Mouse (Mus musculus) limb, embryonic 10.5 days (tissue): ENCODE measurements at regions not wholly inside any gene's neighbourhood (a gene's known extent, or its start where the extent isn't known, plus 50 kb on each side); places are given as distances from the start of the nearest gene placed in this dataset.

Experiments used
- DNase-seq: peaks from one replicate; pipeline ENCODE4 v3.0.0-alpha.2; 2017; ENCODE audit warnings: low spot score
- H3K27ac ChIP-seq: fragments of 300-500 bp; sonication (generic); 2 replicates; pipeline ENCODE4 v1.5.1; 2016; ENCODE audit warnings: mild to moderate bottlenecking
- H3K27me3 ChIP-seq: fragments of 300-500 bp; sonication (generic); 2 replicates; pipeline ENCODE4 v1.6.1; 2016; ENCODE audit warnings: low read depth, mild to moderate bottlenecking; ENCODE audit not compliant: poor library complexity, severe bottlenecking
- H3K36me3 ChIP-seq: fragments of 300-500 bp; sonication (generic); 2 replicates; pipeline ENCODE4 v1.6.1; 2016; ENCODE audit warnings: mild to moderate bottlenecking, moderate library complexity
- H3K4me1 ChIP-seq: fragments of 300-500 bp; sonication (generic); 2 replicates; pipeline ENCODE4 v1.6.1; 2016
- H3K4me3 ChIP-seq: fragments of 300-500 bp; sonication (generic); 2 replicates; pipeline ENCODE4 v1.5.1; 2016; ENCODE audit warnings: mild to moderate bottlenecking, moderate library complexity
- H3K9me3 ChIP-seq: fragments of 300-500 bp; sonication (generic); replicated peaks from 2 replicates; pipeline ENCODE4 v1.6.1; 2016; ENCODE audit warnings: mild to moderate bottlenecking
- WGBS: fragments of 180-500 bp; shearing (Covaris S2); methylation state at CpG from one replicate; pipeline ENCODE4 v1.1.7; 2016; 5-methylcytosine and 5-hydroxymethylcytosine counted together

- no peak overlapping the region for H3K4me3 ChIP-seq
- 80% methylated on average over 1 of the region's 1 CpGs for WGBS
Observed at GRCm38 (mm10) chr13:37195857-37196256, 145.8 kb upstream of the F13a1 start.

GRCm38 (mm10) chr13:37181169-37181787, 131.2 kb upstream of the F13a1 start:
- H3K9me3 ChIP-seq = no peaks in the 10 kb centered on the region
- no peaks in the 10 kb centered on the region for H3K4me1 ChIP-seq
- no peak overlapping the region for H3K27ac ChIP-seq
- no peaks in the 10 kb centered on the region for H3K36me3 ChIP-seq
- no peak for DNase-seq
- WGBS = 71% methylated on average over 9 of the region's 9 CpGs
- H3K27me3 ChIP-seq = no peaks in the 10 kb centered on the region
- no peak overlapping the region for H3K4me3 ChIP-seq

More at GRCm38 (mm10) chr13:37195857-37196256, 145.8 kb upstream of the F13a1 start:
- no peaks in the 10 kb centered on the region for H3K36me3 ChIP-seq
- DNase-seq = no peak
- no peaks in the 10 kb centered on the region for H3K9me3 ChIP-seq
- H3K4me1 ChIP-seq = no peaks in the 10 kb centered on the region
- H3K27me3 ChIP-seq = no peaks in the 10 kb centered on the region
- H3K27ac ChIP-seq = no peak overlapping the region

GRCm38 (mm10) chr13:37176526-37176925, 126.5 kb upstream of the F13a1 start:
- H3K27ac ChIP-seq = no peak overlapping the region
- H3K4me3 ChIP-seq = no peak overlapping the region
- 83% methylated on average over 1 of the region's 1 CpGs for whole genome bisulfite sequencing
- no peaks in the 10 kb centered on the region for H3K36me3 ChIP-seq
- H3K27me3 ChIP-seq = no peaks in the 10 kb centered on the region
- H3K4me1 ChIP-seq = no peaks in the 10 kb centered on the region
- no peak for DNase-seq
- H3K9me3 ChIP-seq = no peaks in the 10 kb centered on the region

GRCm38 (mm10) chr13:37175997-37176396, 126.0 kb upstream of the F13a1 start:
- H3K27me3 ChIP-seq = no peaks in the 10 kb centered on the region
- H3K27ac ChIP-seq = no peak overlapping the region
- no peak overlapping the region for H3K4me3 ChIP-seq
- no peaks in the 10 kb centered on the region for H3K9me3 ChIP-seq
- no peaks in the 10 kb centered on the region for H3K36me3 ChIP-seq
- 91% methylated on average over 8 of the region's 8 CpGs for WGBS
- DNase-seq = no peak
- H3K4me1 ChIP-seq = no peaks in the 10 kb centered on the region

- H3K4me1 ChIP-seq = no peaks in the 10 kb centered on the region
- 87% methylated on average over 4 of the region's 4 CpGs for WGBS
- no peaks in the 10 kb centered on the region for H3K9me3 ChIP-seq
- no peak for DNase-seq
- H3K4me3 ChIP-seq = no peak overlapping the region
- no peak overlapping the region for H3K27ac ChIP-seq
- no peaks in the 10 kb centered on the region for H3K27me3 ChIP-seq
- no peaks in the 10 kb centered on the region for H3K36me3 ChIP-seq
Observed at GRCm38 (mm10) chr13:37158831-37159522, 108.9 kb upstream of the F13a1 start.

- WGBS = 92% methylated on average over 3 of the region's 3 CpGs
- H3K36me3 ChIP-seq = no peaks in the 10 kb centered on the region
- no peak overlapping the region for H3K4me3 ChIP-seq
- no peak overlapping the region for H3K27ac ChIP-seq
- DNase-seq = no peak
- no peaks in the 10 kb centered on the region for H3K27me3 ChIP-seq
- H3K9me3 ChIP-seq = no peaks in the 10 kb centered on the region
- no peaks in the 10 kb centered on the region for H3K4me1 ChIP-seq
Observed at GRCm38 (mm10) chr13:37157808-37158207, 107.8 kb upstream of the F13a1 start.

GRCm38 (mm10) chr13:37151835-37152516, 101.9 kb upstream of the F13a1 start:
- WGBS = 83% methylated on average over 4 of the region's 4 CpGs
- Histone ChIP-seq H3K27ac (no peak overlapping the region), H3K4me1 (peaks cover 7% of the 10 kb centered on the region; the same call in 1 of the 2 replicates), H3K4me3 (no peak overlapping the region), H3K9me3 (no peaks in the 10 kb centered on the region), H3K27me3 (no peaks in the 10 kb centered on the region), H3K36me3 (no peaks in the 10 kb centered on the region)
- no peak for DNase-seq

- H3K27me3 ChIP-seq = no peaks in the 10 kb centered on the region
- no peak for DNase-seq
- H3K4me3 ChIP-seq = no peak overlapping the region
- whole genome bisulfite sequencing = 90% methylated on average over 1 of the region's 1 CpGs
- H3K9me3 ChIP-seq = no peaks in the 10 kb centered on the region
- peaks cover 7% of the 10 kb centered on the region; the same call in 1 of the 2 replicates for H3K4me1 ChIP-seq
- H3K27ac ChIP-seq = no peak overlapping the region
- H3K36me3 ChIP-seq = no peaks in the 10 kb centered on the region
Observed at GRCm38 (mm10) chr13:37149961-37150360, 99.9 kb upstream of the F13a1 start.

- 91% methylated on average over 3 of the region's 3 CpGs for WGBS
- DNase-seq = no peak
Observed at GRCm38 (mm10) chr13:37149066-37149781, 99.2 kb upstream of the F13a1 start.

GRCm38 (mm10) chr13:37148627-37149026, 98.6 kb upstream of the F13a1 start:
- Histone ChIP-seq H3K27ac (no peak overlapping the region), H3K4me3 (no peak overlapping the region), H3K36me3 (no peaks in the 10 kb centered on the region), H3K27me3 (no peaks in the 10 kb centered on the region), H3K9me3 (no peaks in the 10 kb centered on the region), H3K4me1 (peaks cover 7% of the 10 kb centered on the region; the same call in 1 of the 2 replicates)
- 82% methylated on average over 1 of the region's 1 CpGs for WGBS
- DNase-seq = no peak

More at GRCm38 (mm10) chr13:37149066-37149781, 99.2 kb upstream of the F13a1 start:
- no peak overlapping the region for H3K27ac ChIP-seq
- H3K27me3 ChIP-seq = no peaks in the 10 kb centered on the region
- H3K4me3 ChIP-seq = no peak overlapping the region
- no peaks in the 10 kb centered on the region for H3K36me3 ChIP-seq
- no peaks in the 10 kb centered on the region for H3K9me3 ChIP-seq
- H3K4me1 ChIP-seq = peaks cover 7% of the 10 kb centered on the region; the same call in 1 of the 2 replicates

- 91% methylated on average over 8 of the region's 8 CpGs for WGBS
- peaks cover 7% of the 10 kb centered on the region; the same call in 1 of the 2 replicates for H3K4me1 ChIP-seq
- no peak for DNase-seq
- no peaks in the 10 kb centered on the region for H3K27me3 ChIP-seq
- no peak overlapping the region for H3K4me3 ChIP-seq
- no peaks in the 10 kb centered on the region for H3K9me3 ChIP-seq
- no peak overlapping the region for H3K27ac ChIP-seq
- no peaks in the 10 kb centered on the region for H3K36me3 ChIP-seq
Observed at GRCm38 (mm10) chr13:37147790-37148189, 97.7 kb upstream of the F13a1 start.

GRCm38 (mm10) chr13:37142812-37143211, 92.8 kb upstream of the F13a1 start:
- 89% methylated on average over 2 of the region's 2 CpGs for WGBS
- DNase-seq = no peak
- no peaks in the 10 kb centered on the region for H3K9me3 ChIP-seq
- H3K4me1 ChIP-seq = no peaks in the 10 kb centered on the region
- no peak overlapping the region for H3K4me3 ChIP-seq
- H3K27me3 ChIP-seq = no peaks in the 10 kb centered on the region
- no peaks in the 10 kb centered on the region for H3K36me3 ChIP-seq
- H3K27ac ChIP-seq = no peak overlapping the region
